In the genomic region with DNA sequence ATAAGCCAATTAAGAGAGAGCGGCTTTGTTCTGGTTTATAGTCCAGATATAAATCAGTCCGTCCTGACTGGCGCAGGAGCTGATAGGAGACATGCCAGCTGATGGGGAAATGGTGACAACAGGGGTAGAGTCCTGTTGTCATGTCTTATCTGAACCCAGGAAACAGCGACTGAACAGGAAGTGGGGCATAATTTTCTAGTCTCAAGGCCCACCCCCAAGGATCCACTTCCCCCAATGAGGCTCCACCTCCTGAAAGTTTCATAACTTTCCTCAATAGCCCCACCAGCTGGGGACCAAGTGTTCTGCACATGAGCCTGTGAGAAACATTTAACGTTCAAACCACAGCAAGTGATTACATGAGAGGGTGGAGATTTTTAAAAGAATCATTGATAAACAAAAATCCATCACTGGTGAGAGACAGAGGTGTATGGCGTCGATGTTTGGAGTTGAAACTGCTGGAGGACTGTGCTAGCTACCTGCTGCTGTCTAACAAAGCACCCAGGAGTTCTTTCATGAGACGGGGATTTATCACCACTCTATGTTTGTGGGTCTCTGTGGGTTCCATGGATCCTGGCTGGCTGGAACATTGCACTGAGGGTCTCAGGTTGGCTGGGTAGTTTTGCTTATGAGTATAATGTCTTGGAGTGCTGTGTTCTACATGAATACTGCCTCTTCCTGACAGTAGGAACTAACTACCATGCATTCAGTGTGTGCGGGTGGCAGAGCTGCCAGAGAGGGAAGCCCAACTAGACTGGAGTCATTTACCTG, we compare ENCODE assay signal across 15 mouse cellular contexts.
DNase-seq lines count a peak whose midpoint lies in the region; ATAC-seq and TF ChIP-seq lines count a peak whose summit lies in the region.
"Had no signal": no experiment of that assay in that cellular context is flagged by ENCODE, and none has a peak within 500 bp of the region (broad histone marks: within the 10 kb centered on the region; RNA-seq: fewer than 3 reads in every experiment).

No protein-coding gene starts in this region.

- TF ChIP-seq CTCF in hindbrain, postnatal 0 days (IDR thresholded peaks at IDR 0.05; ENCODE audit: low read depth) = peak; percentile 11

- H3K4me1 ChIP-seq in hindbrain, postnatal 0 days (ENCODE audit: insufficient read depth, low read length) = no peaks in the 10 kb centered on the region
- H3K4me1 ChIP-seq in hindbrain, embryonic 14.5 days (replicated peaks; ENCODE audit: control insufficient read depth, insufficient read depth, low read length) = peaks cover 8% of the 10 kb centered on the region
- H3K4me1 ChIP-seq in forebrain, embryonic 13.5 days = peaks cover 3% of the 10 kb centered on the region; the same call in 1 of the 2 replicates
- H3K4me1 ChIP-seq: liver, embryonic 12.5 days had no signal

- 88% methylated on average over 9 of the region's 9 CpGs for WGBS in hindbrain, postnatal 0 days
- WGBS in hindbrain, embryonic 14.5 days = 90% methylated on average over 9 of the region's 9 CpGs
- 88% methylated on average over 9 of the region's 9 CpGs for WGBS in forebrain, embryonic 13.5 days

- no peak overlapping the region for H3K27ac ChIP-seq in hindbrain, postnatal 0 days
- no peak overlapping the region for H3K27ac ChIP-seq in hindbrain, embryonic 14.5 days
- no peak overlapping the region for H3K27ac ChIP-seq in forebrain, embryonic 13.5 days
- H3K27ac ChIP-seq: hindbrain, embryonic 15.5 days; kidney, embryonic 15.5 days; liver, embryonic 12.5 days; neural tube, embryonic 15.5 days had no signal

- H3K27me3 ChIP-seq in hindbrain, postnatal 0 days (ENCODE audit: insufficient read depth, low read length) = no peaks in the 10 kb centered on the region
- no peaks in the 10 kb centered on the region for H3K27me3 ChIP-seq in hindbrain, embryonic 14.5 days (ENCODE audit: control insufficient read depth, insufficient read depth, low read length)
- H3K27me3 ChIP-seq in forebrain, embryonic 13.5 days = no peaks in the 10 kb centered on the region
- H3K27me3 ChIP-seq: hindbrain, embryonic 15.5 days; kidney, embryonic 15.5 days; liver, embryonic 12.5 days; neural tube, embryonic 15.5 days had no signal

- no peaks in the 10 kb centered on the region for H3K36me3 ChIP-seq in hindbrain, postnatal 0 days (ENCODE audit: insufficient read depth, low read length)
- no peaks in the 10 kb centered on the region for H3K36me3 ChIP-seq in hindbrain, embryonic 14.5 days (replicated peaks; ENCODE audit: control insufficient read depth, insufficient read depth)
- H3K36me3 ChIP-seq in forebrain, embryonic 13.5 days (ENCODE audit: poor library complexity, severe bottlenecking) = no peaks in the 10 kb centered on the region
- H3K36me3 ChIP-seq: hindbrain, embryonic 15.5 days; kidney, embryonic 15.5 days; liver, embryonic 12.5 days; neural tube, embryonic 15.5 days had no signal

- H3K9me3 ChIP-seq in hindbrain, postnatal 0 days (ENCODE audit: low read length) = no peaks in the 10 kb centered on the region
- H3K9me3 ChIP-seq in hindbrain, embryonic 14.5 days (ENCODE audit: control insufficient read depth, low read length) = no peaks in the 10 kb centered on the region
- peaks cover 4% of the 10 kb centered on the region; the same call in 1 of the 2 replicates for H3K9me3 ChIP-seq in forebrain, embryonic 13.5 days (replicated peaks)
- H3K9me3 ChIP-seq: hindbrain, embryonic 15.5 days; liver, embryonic 12.5 days; neural tube, embryonic 15.5 days had no signal

- H3K4me2 ChIP-seq in hindbrain, postnatal 0 days (ENCODE audit: low read depth, low read length) = no peak overlapping the region
- no peak overlapping the region for H3K4me2 ChIP-seq in hindbrain, embryonic 14.5 days (replicated peaks)
- H3K4me2 ChIP-seq in forebrain, embryonic 13.5 days = no peak overlapping the region
- H3K4me2 ChIP-seq: hindbrain, embryonic 15.5 days; kidney, embryonic 15.5 days; liver, embryonic 12.5 days; neural tube, embryonic 15.5 days had no signal

- DNase-seq in hindbrain, postnatal 0 days (ENCODE audit: low spot score) = no peak
- no peak for DNase-seq in hindbrain, embryonic 14.5 days (ENCODE audit: low spot score)
- peak; percentile 16 for DNase-seq in testis, postnatal 10 days (ENCODE audit: low spot score)
- DNase-seq in testis, postnatal 14 days (ENCODE audit: low spot score) = no peak
- peak; percentile 26 for DNase-seq in lung, postnatal 10 days
- peak; percentile 40 for DNase-seq in thymus, postnatal 4 days
- no peak for DNase-seq in frontal cortex, postnatal 14 days (ENCODE audit: low spot score in 2 of 2)
- DNase-seq: cerebellum, adult 8-10 months; embryo, embryonic 11 days; right cerebral cortex, adult 18-20 months had no signal

- H3K4me3 ChIP-seq in hindbrain, postnatal 0 days (ENCODE audit: low read length) = no peak overlapping the region
- H3K4me3 ChIP-seq in hindbrain, embryonic 14.5 days (replicated peaks; ENCODE audit: low read length) = no peak overlapping the region
- H3K4me3 ChIP-seq in forebrain, embryonic 13.5 days = no peak overlapping the region
- H3K4me3 ChIP-seq: hindbrain, embryonic 15.5 days; kidney, embryonic 15.5 days; liver, embryonic 12.5 days; neural tube, embryonic 15.5 days had no signal

- ATAC-seq in hindbrain, postnatal 0 days = no peak
- no peak for ATAC-seq in hindbrain, embryonic 14.5 days (ENCODE audit: low FRiP score)
- no peak for ATAC-seq in forebrain, embryonic 13.5 days
- ATAC-seq: liver, embryonic 12.5 days had no signal

- no peak overlapping the region for H3K9ac ChIP-seq in hindbrain, postnatal 0 days (replicated peaks; ENCODE audit: low read length)
- H3K9ac ChIP-seq in hindbrain, embryonic 14.5 days = no peak overlapping the region
- no peak overlapping the region for H3K9ac ChIP-seq in forebrain, embryonic 13.5 days
- H3K9ac ChIP-seq: hindbrain, embryonic 15.5 days; kidney, embryonic 15.5 days; liver, embryonic 12.5 days; neural tube, embryonic 15.5 days had no signal

Comparison
In these comparisons a context has a peak if more than half of its experiments do, and no peak if none do; other contexts are left out.
1. DNase-seq: peak in testis, postnatal 10 days (single experiment), lung, postnatal 10 days (single experiment) and thymus, postnatal 4 days (single experiment); none in hindbrain, postnatal 0 days (single experiment), hindbrain, embryonic 14.5 days (single experiment), testis, postnatal 14 days (single experiment) and frontal cortex, postnatal 14 days (0 of 2).